Mouse (Mus musculus) lung, postnatal 4 days (tissue): ENCODE results near the gene Cxcr1.
A peak's percentile ranks its signal among the peaks of the same experiment; 100 is the strongest.

Source experiments
- DNase-seq, 2 experiments: peaks; one replicate each; pipeline ENCODE4 v3.0.0; 2021

Cxcr1 gene

GRCm38 (mm10) chr1:74194445-74194844 lies at the start of gene Cxcr1:
Gene Cxcr1 (minus strand): TSS chr1:74194631.
- DNase-seq = no peak

DNA sequence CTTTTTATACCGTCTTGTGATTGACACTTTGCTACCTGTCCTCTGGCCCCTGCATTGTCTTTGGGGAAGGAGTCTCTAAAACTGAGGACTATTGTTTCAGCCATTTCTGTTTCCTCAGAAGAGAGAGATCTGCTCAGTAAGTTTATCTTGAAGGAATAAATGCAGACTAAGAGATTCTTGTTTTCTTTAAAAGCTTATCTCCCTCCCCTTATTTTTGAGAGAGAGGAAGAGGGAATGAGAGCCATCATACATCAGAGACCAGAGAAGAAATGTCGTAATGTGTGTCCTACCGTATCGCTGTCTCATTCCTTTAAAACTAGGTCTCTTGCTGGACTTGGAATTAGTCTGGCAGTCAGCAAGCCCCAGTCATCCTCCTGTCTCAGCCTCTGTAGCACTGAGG lies 46.4 kb upstream of the Cxcr1 start:
- no peak for DNase-seq

GRCm38 (mm10) chr1:74240311-74240710 lies 45.9 kb upstream of the Cxcr1 start:
- no peak for DNase-seq

GRCm38 (mm10) chr1:74239618-74240017 lies 45.2 kb upstream of the Cxcr1 start:
- DNase-seq = peak; percentile 31 to 32

- DNase-seq = no peak
Measured at GRCm38 (mm10) chr1:74239162-74239561, 44.7 kb upstream of the Cxcr1 start.

- no peak for DNase-seq
Measured at GRCm38 (mm10) chr1:74238136-74238535, 43.7 kb upstream of the Cxcr1 start.

GRCm38 (mm10) chr1:74237671-74238070 lies 43.2 kb upstream of the Cxcr1 start:
- no peak for DNase-seq

DNA sequence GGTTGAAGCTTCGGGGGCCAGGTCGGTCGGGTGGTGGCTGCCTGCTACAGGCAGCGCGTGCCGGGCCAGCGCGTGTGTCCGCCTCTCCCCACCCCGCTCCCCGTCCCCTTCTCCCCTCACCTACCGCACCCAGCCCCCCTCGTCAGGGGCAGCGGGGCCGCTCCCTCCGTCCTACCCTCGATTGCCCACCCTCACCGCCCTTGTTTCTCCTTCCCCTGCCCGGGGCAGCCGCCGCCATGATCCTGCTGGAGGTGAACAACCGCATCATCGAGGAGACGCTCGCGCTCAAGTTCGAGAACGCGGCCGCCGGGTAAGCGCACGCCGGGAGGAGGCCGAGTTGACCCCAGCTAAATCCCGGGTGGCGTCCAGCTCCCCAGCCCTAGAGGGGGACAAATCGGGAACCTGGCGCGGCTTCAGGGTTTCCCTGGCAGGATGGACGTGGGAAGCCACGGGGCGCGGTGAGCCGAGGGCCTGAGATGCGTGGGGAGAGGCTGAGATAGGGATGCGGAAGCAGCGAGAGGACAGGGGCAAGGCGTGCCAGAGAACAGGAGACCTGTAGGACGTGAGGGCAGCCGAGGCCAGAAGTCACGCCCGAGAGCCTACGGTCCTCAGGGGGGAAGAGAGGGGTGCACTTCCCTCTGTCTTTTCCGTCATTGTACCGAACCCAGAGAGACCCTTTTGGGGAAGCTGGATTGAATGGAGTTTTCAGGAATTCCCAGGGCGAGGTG lies 42.3 kb upstream of the Cxcr1 start:
- peak; percentile 66 to 71 for DNase-seq

GRCm38 (mm10) chr1:74235938-74236589 lies 41.6 kb upstream of the Cxcr1 start, which contains the start of gene Arpc2:
Gene Arpc2 (plus strand): TSS chr1:74236084.
- DNase-seq = peak; percentile 98 to 99

- DNase-seq = no peak
Measured at GRCm38 (mm10) chr1:74230992-74231391, 36.6 kb upstream of the Cxcr1 start.

- no peak for DNase-seq
Measured at GRCm38 (mm10) chr1:74229942-74230341, 35.5 kb upstream of the Cxcr1 start.

- peak; percentile 60 to 71 for DNase-seq
Measured at GRCm38 (mm10) chr1:74227317-74227716, 32.9 kb upstream of the Cxcr1 start.

DNA sequence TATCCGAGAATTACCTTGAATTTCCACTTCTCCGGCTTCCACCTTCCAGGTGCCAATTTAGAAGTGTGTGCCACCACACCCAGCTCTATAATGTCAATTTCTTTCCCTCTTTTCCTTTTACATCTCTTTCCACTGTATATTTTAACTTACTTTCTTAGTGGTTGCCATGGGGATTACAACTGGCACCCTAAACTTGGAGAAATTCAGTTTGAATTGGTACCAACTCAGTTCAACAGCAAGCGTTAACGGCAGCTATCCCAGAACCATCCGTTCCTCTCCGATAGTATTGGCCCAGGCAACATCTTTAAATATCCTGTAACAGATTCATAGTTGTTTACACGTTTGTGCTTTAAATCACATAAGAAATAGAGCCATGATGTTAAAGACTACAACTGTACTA lies 25.5 kb upstream of the Cxcr1 start:
- no peak for DNase-seq

GRCm38 (mm10) chr1:74208941-74209340 lies 14.5 kb upstream of the Cxcr1 start:
- no peak for DNase-seq

DNA sequence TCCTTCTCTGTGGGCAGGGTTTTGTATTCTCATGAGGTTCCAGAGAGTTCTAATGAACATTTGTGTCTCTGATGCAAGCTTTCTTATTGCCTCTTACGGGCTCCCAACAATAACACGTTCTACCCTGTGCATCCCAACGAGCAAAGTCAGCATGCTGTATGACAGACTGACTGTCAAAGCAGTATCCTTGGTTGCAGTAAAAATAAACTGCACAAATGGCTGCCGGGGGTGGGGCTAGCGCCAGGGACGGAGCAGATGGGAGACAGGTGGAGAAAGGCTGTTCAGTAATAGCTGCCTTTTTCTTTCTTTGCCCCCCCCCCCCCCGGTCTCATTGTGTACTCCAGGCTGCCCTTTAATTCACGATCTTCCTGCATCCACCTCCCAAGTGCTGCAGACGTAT lies 13.5 kb upstream of the Cxcr1 start:
- DNase-seq = peak in 1 of 2 experiments; percentile 50

- DNase-seq = no peak
Measured at GRCm38 (mm10) chr1:74206642-74207041, 12.2 kb upstream of the Cxcr1 start.

DNA sequence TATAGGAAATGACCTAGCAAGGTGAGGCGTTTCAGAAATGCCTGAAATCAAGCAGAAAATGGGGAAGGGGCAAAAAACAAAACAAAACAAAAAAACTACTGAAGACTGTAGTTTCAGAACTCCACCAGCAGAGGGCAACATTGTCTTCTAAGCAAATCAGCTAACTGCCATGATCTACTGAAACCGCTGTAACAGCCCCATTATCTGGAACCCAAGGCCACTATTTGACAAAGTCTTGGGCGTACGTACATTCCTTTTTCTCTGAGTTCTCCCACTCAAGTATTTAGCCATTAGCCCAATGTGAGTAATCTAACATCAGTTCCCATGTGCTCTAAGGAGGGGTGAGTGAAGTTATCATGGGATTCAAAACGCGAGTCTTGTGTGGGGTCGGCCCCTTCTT lies 11.4 kb upstream of the Cxcr1 start:
- peak in 1 of 2 experiments; percentile 45 for DNase-seq

DNA sequence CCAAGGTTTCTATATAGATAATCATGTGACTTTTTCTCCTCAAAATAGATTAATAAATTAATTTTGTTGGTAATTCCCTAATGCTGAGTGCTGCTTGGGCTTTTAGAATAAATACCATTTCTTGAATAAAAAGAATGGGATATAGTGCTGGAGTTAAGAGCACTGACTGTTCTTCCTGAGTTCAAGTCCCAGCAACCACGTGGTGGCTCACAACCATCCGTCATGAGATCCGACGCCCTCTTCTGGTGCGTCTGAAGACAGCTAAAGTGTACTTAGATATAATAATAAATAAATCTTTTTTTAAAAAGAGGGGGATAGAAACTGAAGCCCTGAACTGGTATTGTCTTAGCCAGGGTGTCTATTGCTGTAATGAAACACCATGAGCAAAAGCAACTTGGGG lies 9.0 kb upstream of the Cxcr1 start:
- DNase-seq = no peak

GRCm38 (mm10) chr1:74201048-74201844 lies 6.8 kb upstream of the Cxcr1 start:
- no peak for DNase-seq

DNA sequence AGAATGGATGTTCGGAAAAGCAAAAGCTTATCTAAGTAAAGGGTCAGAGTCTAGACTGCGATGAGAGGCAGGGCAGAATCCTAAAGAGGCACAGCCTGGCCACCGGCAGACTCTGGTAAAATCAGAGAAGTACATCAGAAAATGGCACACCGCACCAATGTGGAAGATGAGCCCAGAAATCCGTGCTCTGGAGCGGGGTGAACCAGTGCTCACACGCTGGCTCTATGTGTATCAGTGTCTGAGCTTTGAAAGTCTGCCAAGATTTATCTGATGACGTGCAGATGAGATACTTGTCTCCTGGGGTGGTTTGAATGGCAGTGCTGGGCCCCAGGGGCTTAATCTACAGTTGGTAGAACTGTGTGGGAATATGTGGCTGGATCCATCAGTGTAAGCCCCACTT lies 4.6 kb upstream of the Cxcr1 start:
- DNase-seq = no peak

- DNase-seq = no peak
Measured at GRCm38 (mm10) chr1:74197726-74198470, 3.5 kb upstream of the Cxcr1 start.

DNA sequence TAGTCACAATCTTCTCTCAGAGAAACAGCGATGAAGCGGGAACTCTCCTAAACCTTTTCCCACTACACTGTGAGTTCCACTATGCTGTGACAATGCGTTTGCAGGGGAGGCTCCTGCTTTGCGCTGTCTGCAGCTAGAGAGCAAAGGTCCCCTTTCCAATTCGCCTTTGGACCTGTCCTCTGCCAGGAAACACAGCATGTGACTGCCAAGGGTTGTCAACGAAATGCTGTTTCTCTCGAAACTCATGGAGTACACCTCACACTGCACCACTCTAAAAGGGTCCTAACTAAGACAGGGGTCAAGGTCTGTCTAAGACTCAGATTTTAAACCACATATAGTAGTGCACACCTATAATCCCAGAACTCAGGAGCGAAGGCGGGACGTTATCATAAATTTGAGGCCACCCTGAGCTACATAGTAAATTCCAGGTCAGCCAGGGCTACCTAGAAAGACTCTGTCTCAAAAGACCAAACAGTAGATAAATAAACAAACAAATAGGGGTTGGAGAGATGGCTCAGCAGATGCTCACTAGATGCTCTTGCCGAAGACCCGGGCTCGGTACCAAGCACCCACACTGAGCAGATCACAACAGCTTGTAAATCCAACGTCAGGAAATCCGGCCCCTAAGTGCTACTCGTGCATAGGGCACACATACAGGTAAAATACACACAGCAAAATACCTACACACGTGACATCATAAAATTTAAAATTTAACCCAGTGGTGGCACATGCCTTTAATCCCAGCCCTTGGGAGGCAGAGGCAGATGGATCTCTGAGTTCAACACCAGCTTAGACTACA lies 2.4 kb upstream of the Cxcr1 start:
- DNase-seq = no peak
